Mouse (Mus musculus) heart, adult 2 months (tissue): ENCODE results near the gene Pirt. TPM values are rescaled to one million over a fixed set of nuclear protein-coding genes. Genes with fewer than 3 reads are reported as not detected.

Source experiments
- DNase-seq, 2 experiments: peaks; one replicate each; pipeline ENCODE4 v3.0.0; 2021
- H3K27ac ChIP-seq: fragments of 200-600 bp; 2 replicates; pipeline ENCODE4 v1.8.1; 2022
- H3K27me3 ChIP-seq: fragments of 200-500 bp; 2 replicates; pipeline ENCODE4 v1.6.1; 2012; ENCODE audit warnings: mild to moderate bottlenecking, low read length, inconsistent platforms, mixed read lengths; ENCODE audit not compliant: control insufficient read depth, insufficient read depth
- H3K36me3 ChIP-seq: fragments of 200-500 bp; 2 replicates; pipeline ENCODE4 v1.6.1; 2012; ENCODE audit warnings: low read length, inconsistent platforms; ENCODE audit not compliant: control insufficient read depth, insufficient read depth
- H3K4me1 ChIP-seq: fragments of 200-500 bp; 2 replicates; pipeline ENCODE4 v1.6.1; 2011; ENCODE audit warnings: low read length; ENCODE audit not compliant: control insufficient read depth, insufficient read depth
- H3K4me3 ChIP-seq: fragments of 200-600 bp; 2 replicates; pipeline ENCODE4 v1.8.1; 2022
- H3K79me2 ChIP-seq: fragments of 200-500 bp; replicated peaks from 2 replicates; pipeline ENCODE4 v1.6.1; 2012; ENCODE audit warnings: mild to moderate bottlenecking, inconsistent platforms, low read length, moderate library complexity, mixed read lengths; ENCODE audit not compliant: control insufficient read depth, insufficient read depth
- H3K9ac ChIP-seq: fragments of 200-500 bp; 2 replicates; pipeline ENCODE4 v1.6.1; 2012; ENCODE audit warnings: low read depth, mild to moderate bottlenecking, control low read depth, inconsistent platforms, low read length, mixed read lengths
- CTCF ChIP-seq: fragments of 200-600 bp; IDR thresholded peaks from 2 replicates; pipeline ENCODE4 v1.8.1; 2022; ENCODE audit warnings: antibody characterized with exemption, mild to moderate bottlenecking, moderate library complexity
- EP300 ChIP-seq: fragments of 200-500 bp; IDR thresholded peaks from 2 replicates; pipeline ENCODE4 v1.6.1; 2011; ENCODE audit warnings: low read depth, low read length, control low read depth; ENCODE audit not compliant: insufficient read depth
- POLR2A ChIP-seq: fragments of 200-500 bp; IDR thresholded peaks from 2 replicates; pipeline ENCODE4 v1.6.1; 2011; ENCODE audit warnings: mild to moderate bottlenecking, low read depth, low read length, control low read depth; ENCODE audit not compliant: insufficient read depth
- WGBS: fragments of 180-500 bp; shearing (Covaris S2); methylation state at CpG from one replicate; pipeline ENCODE4 v1.1.7; 2018; 5-methylcytosine and 5-hydroxymethylcytosine counted together
- intact Hi-C: fragments of 180-260 bp; cut with DNase I; formaldehyde crosslinking; loops from one replicate; pipeline ENCODE4 v1.15.1; 2025
- polyA plus RNA-seq: library from polyadenylated mRNA; depleted of rRNA; stranded (reverse); fragments of >200 nt; gene quantifications from 2 replicates; pipeline ENCODE4 v1.2.3, GENCODE M21; 2012
- total RNA-seq, 2 experiments: library from RNA; stranded (reverse); gene quantifications; 2 replicates each; pipeline ENCODE4 v1.2.3; 2021

The Pirt gene
- total and polyA plus RNA-seq, 3 experiments: 6.6 to 8.3 (median 7.9) TPM

DNA sequence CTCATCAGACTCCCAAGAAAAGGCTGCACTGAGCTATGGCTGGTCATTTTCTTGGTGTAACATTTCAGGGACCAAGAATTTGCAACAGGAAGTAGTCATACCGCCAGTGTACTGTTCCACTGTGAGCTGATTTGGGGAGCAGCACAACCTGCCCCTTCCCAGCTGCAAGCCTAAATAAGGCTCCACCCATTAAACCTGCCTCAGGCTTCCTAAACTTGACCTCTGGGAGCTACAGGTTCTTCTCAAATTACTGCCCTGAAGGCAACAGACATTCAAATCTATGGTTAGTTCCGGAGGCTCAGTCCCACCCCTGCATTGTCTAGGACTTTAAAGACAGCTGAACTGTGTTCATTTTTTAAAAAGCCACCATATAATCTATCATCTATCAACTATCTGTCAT is 8.2 kb downstream of the Pirt start:
- Histone ChIP-seq H3K27ac (no peak overlapping the region), H3K27me3 (no peaks in the 10 kb centered on the region), H3K4me3 (no peak overlapping the region), H3K4me1 (no peaks in the 10 kb centered on the region), H3K36me3 (no peaks in the 10 kb centered on the region), H3K9ac (no peak overlapping the region), H3K79me2 (no peaks in the 10 kb centered on the region)
- no peak for TF ChIP-seq POLR2A
- no peak for TF ChIP-seq EP300
- TF ChIP-seq CTCF: no peak
- DNase-seq: no peak
- intact Hi-C loops: no loop called here
- WGBS: 68% methylated on average over 2 of the region's 2 CpGs

DNA sequence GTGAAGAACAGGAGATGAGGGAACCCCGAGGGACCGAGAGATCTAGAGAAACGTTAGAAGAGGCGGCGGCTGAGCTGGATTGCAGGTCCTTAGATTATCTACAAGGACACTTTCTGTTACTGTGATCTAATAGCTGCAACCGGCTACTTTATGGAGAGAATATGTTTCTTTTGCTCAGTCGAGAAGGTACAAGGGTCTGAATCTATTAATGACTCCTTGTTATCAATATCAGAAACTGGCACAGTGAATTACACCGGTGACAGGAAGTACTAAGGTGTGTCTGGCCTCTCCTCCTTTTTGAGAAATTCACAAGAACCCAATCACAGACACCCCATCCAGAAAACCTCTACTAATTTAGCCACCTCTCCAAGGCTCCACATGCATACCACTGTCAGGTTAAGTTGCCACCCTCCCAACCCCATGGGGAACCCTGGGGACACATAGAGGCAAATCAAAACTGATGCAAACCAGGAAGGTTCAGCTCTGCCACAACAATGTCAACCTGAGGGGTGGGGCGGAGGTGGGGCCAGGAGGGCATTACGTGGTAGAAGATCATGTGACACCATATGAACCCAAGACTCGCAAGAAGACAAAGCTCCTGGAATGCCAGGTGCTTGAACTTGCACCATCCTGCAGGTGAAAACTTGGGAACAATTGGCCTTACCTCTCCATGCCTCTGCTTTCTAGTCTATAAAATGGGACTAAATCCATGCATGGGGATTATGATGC is 12.5 kb downstream of the Pirt start:
- DNase-seq: no peak
- Histone ChIP-seq H3K9ac (no peak overlapping the region), H3K4me1 (no peaks in the 10 kb centered on the region), H3K27me3 (no peaks in the 10 kb centered on the region), H3K4me3 (no peak overlapping the region), H3K27ac (no peak overlapping the region), H3K79me2 (no peaks in the 10 kb centered on the region), H3K36me3 (no peaks in the 10 kb centered on the region)
- 71% methylated on average over 11 of the region's 11 CpGs for WGBS
- intact Hi-C loops: no loop called here
- TF ChIP-seq POLR2A: no peak
- TF ChIP-seq CTCF: no peak
- TF ChIP-seq EP300: no peak

DNA sequence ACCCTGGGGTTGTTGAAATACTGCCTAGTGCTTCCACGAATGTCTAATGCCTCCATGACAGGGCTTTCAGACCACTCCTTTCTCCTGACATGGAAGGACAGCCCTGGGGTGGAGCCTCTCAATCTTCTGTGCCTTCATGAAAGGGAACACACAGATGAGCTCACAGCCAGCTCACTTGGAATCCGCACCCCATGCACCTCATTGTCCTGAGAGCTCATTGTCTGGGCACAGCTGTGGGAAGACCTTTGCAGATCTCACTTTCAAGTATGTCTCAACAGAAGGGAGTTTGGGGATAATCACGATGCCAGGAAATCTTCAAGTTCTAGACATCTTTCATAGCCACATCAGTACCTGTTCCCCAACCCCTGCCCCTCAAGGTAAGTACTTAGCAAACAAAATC is 16.5 kb downstream of the Pirt start:
- Histone ChIP-seq H3K4me1 (no peaks in the 10 kb centered on the region), H3K9ac (no peak overlapping the region), H3K27me3 (no peaks in the 10 kb centered on the region), H3K36me3 (no peaks in the 10 kb centered on the region), H3K79me2 (no peaks in the 10 kb centered on the region), H3K4me3 (no peak overlapping the region), H3K27ac (no peak overlapping the region)
- no peak for TF ChIP-seq POLR2A
- no peak for TF ChIP-seq CTCF
- no peak for TF ChIP-seq EP300
- intact Hi-C loops: no loop called here
- 66% methylated on average over 3 of the region's 3 CpGs for WGBS
- no peak for DNase-seq

DNA sequence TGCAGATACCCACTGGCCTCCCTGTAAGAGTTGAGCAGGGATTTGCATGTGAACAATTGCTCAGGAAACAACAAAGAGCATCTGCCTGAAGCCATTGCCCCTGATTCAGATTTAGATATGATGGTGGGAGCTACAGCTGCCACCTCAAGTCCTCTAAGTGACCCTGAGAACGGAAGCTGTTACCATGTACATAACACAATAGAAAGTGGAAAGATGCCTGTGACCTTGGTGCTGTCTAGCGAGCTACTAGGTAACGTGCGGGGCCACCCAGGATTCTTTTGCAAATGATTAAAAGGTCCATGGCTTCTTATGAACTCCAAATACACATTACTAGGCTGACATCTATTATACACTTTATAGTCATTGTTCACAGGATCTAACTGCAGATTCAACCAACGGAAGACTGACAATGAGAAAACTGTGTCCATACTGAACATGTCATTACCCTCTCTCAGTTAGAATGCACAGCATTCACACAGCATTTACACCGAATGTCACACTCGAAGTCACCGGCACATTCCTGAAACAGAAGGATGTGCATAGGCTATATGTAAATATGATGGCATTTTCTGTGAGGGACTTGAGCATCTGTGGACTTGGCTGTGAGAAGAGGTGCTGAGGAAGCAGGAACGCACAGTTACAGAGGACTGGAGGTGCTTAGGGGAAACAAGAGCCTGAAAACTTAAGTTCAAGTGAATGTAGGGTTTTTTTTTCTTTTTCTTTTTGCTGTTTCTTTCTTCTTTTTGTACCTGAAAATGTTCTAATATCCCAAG is 21.2 kb downstream of the Pirt start:
- H3K4me1 ChIP-seq: no peaks in the 10 kb centered on the region
- H3K27ac ChIP-seq: no peak overlapping the region
- no peak for DNase-seq
- H3K36me3 ChIP-seq: no peaks in the 10 kb centered on the region
- WGBS: 79% methylated on average over 9 of the region's 9 CpGs
- no peaks in the 10 kb centered on the region for H3K79me2 ChIP-seq
- no peak overlapping the region for H3K9ac ChIP-seq
- H3K27me3 ChIP-seq: no peaks in the 10 kb centered on the region
- intact Hi-C loops: no loop called here
- TF ChIP-seq POLR2A (no peak), CTCF (no peak), EP300 (no peak)
- H3K4me3 ChIP-seq: no peak overlapping the region

- DNase-seq: no peak
- no peaks in the 10 kb centered on the region for H3K79me2 ChIP-seq
- 63% methylated on average over 7 of the region's 7 CpGs for WGBS
- H3K27ac ChIP-seq: no peak overlapping the region
- no peaks in the 10 kb centered on the region for H3K36me3 ChIP-seq
- no peak for TF ChIP-seq POLR2A
- no peaks in the 10 kb centered on the region for H3K4me1 ChIP-seq
- H3K4me3 ChIP-seq: no peak overlapping the region
- H3K9ac ChIP-seq: no peak overlapping the region
- intact Hi-C loops: no loop called here
- no peaks in the 10 kb centered on the region for H3K27me3 ChIP-seq
Observed at GRCm38 (mm10) chr11:66934428-66935173, 22.8 kb downstream of the Pirt start.
